Mouse (Mus musculus) bone marrow macrophage, adult 2 months (primary cell): Measurements from ENCODE around the gene Fem1b.

Experiments
- CTCF ChIP-seq: IDR thresholded peaks from 2 replicates; pipeline ENCODE4 v1.5.1; 2012; ENCODE audit warnings: low read depth, mild to moderate bottlenecking, low read length, moderate library complexity
- POLR2A ChIP-seq: IDR thresholded peaks from 2 replicates; pipeline ENCODE4 v1.6.1; 2012; ENCODE audit warnings: mild to moderate bottlenecking, low read depth, low read length, borderline replicate concordance

GRCm38 (mm10) chr9:62819494-62819893 is 7.8 kb upstream of the Fem1b start:
- no peak for TF ChIP-seq POLR2A
- TF ChIP-seq CTCF = no peak
